Mouse (Mus musculus) C2C12 (cell line): Measurements from ENCODE around the gene Ifi207.
"Not testable (repeated sequence)": the region's sequence is repeated elsewhere in the genome, so short reads cannot be mapped to it uniquely, and the experiment has no call there.

Source experiments
- CTCF ChIP-seq: IDR thresholded peaks from one replicate; pipeline ENCODE4 v1.5.1; 2011; ENCODE audit not compliant: control insufficient read depth, insufficient read depth, insufficient read length
- MAX ChIP-seq: IDR thresholded peaks from one replicate; pipeline ENCODE4 v1.6.1; 2011; ENCODE audit warnings: mild to moderate bottlenecking, control low read depth
- MYOD1 ChIP-seq: IDR thresholded peaks from one replicate; pipeline ENCODE4 v1.6.1; 2011; ENCODE audit warnings: low read depth; ENCODE audit not compliant: control insufficient read depth, insufficient read length
- USF1 ChIP-seq: IDR thresholded peaks from one replicate; pipeline ENCODE4 v1.6.1; 2011; ENCODE audit warnings: low read depth, mild to moderate bottlenecking, control low read depth, moderate library complexity

DNA sequence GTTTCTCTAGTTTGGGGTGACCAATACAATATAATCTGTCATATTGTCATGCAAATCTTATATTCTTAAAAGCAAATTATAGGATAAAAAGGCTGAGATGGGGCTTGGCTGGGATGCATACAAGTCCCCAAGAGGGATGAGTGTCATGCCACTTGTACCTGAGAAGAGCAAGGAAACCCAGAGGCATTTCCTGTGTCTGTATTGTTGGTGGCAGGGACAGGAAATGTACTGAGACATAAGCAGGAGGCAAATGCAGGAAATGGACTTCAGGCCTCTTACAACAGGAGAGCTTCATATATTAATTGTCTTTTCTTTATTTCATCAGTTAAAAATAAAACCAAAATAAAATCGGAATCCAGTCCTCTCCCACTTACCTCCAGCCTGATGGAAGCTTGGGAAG is 62.9 kb downstream of the Ifi207 start:
- not testable (repeated sequence) for TF ChIP-seq CTCF, MAX, USF1, MYOD1
